Mouse (Mus musculus) kidney, postnatal 0 days (tissue): Measurements from ENCODE around the gene H1foo. TPM values are rescaled to one million over a fixed set of nuclear protein-coding genes. Genes with fewer than 3 reads are reported as not detected.

Experiments used
- ATAC-seq: fragments of 200-750 bp; cut with Nextera tagmentation; replicated peaks from 2 replicates; pipeline ENCODE4 v1.8.0; 2017; ENCODE audit warnings: low read depth, moderate number of reproducible peaks, moderate TSS enrichment, moderate library complexity; ENCODE audit not compliant: low FRiP score
- DNase-seq: peaks from one replicate; pipeline ENCODE4 v3.0.0-alpha.2; 2016; ENCODE audit warnings: low spot score
- H3K27ac ChIP-seq: fragments of 300-500 bp; sonication (generic); 2 replicates; pipeline ENCODE4 v1.5.1; 2014; ENCODE audit warnings: mild to moderate bottlenecking
- H3K27me3 ChIP-seq: fragments of 300-500 bp; sonication (generic); 2 replicates; pipeline ENCODE4 v1.6.1; 2014; ENCODE audit warnings: low read length, mixed read lengths; ENCODE audit not compliant: insufficient read depth
- H3K36me3 ChIP-seq: fragments of 300-500 bp; sonication (generic); 2 replicates; pipeline ENCODE4 v1.6.1; 2014; ENCODE audit warnings: low read length, mixed read lengths; ENCODE audit not compliant: insufficient read depth
- H3K4me1 ChIP-seq: fragments of 300-500 bp; sonication (generic); replicated peaks from 2 replicates; pipeline ENCODE4 v1.6.1; 2014; ENCODE audit warnings: antibody characterized with exemption, low read length, mixed read lengths; ENCODE audit not compliant: insufficient read depth
- H3K4me2 ChIP-seq: fragments of 300-500 bp; sonication (generic); 2 replicates; pipeline ENCODE4 v1.6.1; 2014; ENCODE audit warnings: mild to moderate bottlenecking, low read length, moderate library complexity, mixed read lengths
- H3K4me3 ChIP-seq: fragments of 300-500 bp; sonication (generic); replicated peaks from 2 replicates; pipeline ENCODE4 v1.5.1; 2014; ENCODE audit warnings: low read depth, low read length
- H3K9ac ChIP-seq: fragments of 300-500 bp; sonication (generic); 2 replicates; pipeline ENCODE4 v1.6.1; 2014; ENCODE audit warnings: low read depth, low read length
- H3K9me3 ChIP-seq: fragments of 300-500 bp; sonication (generic); replicated peaks from 2 replicates; pipeline ENCODE4 v1.6.1; 2016; ENCODE audit warnings: low read length, inconsistent platforms, mixed read lengths
- CTCF ChIP-seq: IDR thresholded peaks from 2 replicates; pipeline ENCODE4 v1.5.1; 2016; ENCODE audit warnings: antibody characterized with exemption, low read depth, mild to moderate bottlenecking, moderate library complexity
- WGBS: fragments of 180-500 bp; shearing (Covaris S2); extraction: QIAGEN DNeasy Blood & Tissue Kit; methylation state at CpG from one replicate; pipeline ENCODE4 v1.1.7; 2014; 5-methylcytosine and 5-hydroxymethylcytosine counted together
- polyA plus RNA-seq: library from polyadenylated mRNA; unstranded; fragments of >200 nt; fragmentation: Nextera tagmentation; extraction: Ambion mirVana; gene quantifications from 2 replicates; pipeline ENCODE4 v1.2.1, GENCODE M21; 2015

Gene H1foo
- not detected in 2 replicates for polyA plus RNA-seq

DNA sequence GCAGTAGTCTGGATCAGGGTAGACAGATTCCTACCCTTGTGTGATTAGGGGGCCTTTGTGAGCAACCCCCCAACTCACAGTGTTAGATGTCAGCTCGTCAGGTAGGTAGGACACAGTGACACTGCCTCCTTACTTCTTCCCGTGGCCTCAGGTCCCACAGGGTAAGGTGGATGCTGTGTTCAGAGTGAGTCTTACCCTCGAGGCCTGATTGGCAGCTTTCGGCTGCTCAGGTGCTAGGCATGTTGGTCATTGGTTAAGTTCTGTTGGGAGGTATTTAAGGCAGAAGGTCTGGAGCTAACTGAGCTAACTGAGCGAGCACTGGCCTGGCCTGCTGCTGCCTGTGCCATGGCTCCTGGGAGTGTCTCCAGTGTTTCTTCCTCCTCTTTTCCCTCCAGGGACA is at the start of gene H1foo:
H1foo (plus strand) TSS at position 301 of the 400 bp plus-strand sequence.
- Histone ChIP-seq H3K9ac (no peak within 1 kb of the TSS), H3K9me3 (no peaks in the 10 kb centered on the region), H3K27me3 (no peaks in the 10 kb centered on the region), H3K4me3 (no peak within 1 kb of the TSS), H3K4me2 (no peak within 1 kb of the TSS), H3K36me3 (no peaks in the 10 kb centered on the region), H3K4me1 (no peaks in the 10 kb centered on the region), H3K27ac (no peak within 1 kb of the TSS)
- no peak for ATAC-seq
- DNase-seq, result no peak
- 87% methylated on average over 5 of the region's 5 CpGs for WGBS
- no peak for TF ChIP-seq CTCF

DNA sequence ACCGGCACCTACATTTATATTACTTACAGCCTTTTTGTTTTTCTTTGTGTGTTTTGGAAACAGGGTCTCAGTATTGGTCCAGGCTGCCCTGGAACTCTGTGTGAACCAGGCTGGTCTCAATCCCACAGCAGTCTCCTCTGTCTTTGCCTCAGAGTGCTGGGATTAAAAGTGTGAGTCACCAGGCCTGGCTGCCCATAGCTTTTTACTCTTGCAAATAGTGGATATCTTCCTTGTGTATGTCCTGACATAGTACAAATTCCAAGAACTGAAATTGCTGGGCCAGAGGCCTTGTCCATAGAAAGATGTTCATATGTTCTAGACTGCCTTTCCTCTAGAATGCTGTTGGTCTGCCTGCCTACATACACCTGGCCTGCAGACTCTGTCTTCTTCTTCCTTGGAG is 48.4 kb upstream of the H1foo start:
- Histone ChIP-seq H3K4me1 (peaks cover 2% of the 10 kb centered on the region; the same call in 1 of the 2 replicates), H3K27ac (no peak overlapping the region), H3K27me3 (no peaks in the 10 kb centered on the region), H3K9me3 (no peaks in the 10 kb centered on the region), H3K4me2 (no peak overlapping the region), H3K4me3 (no peak overlapping the region), H3K9ac (no peak overlapping the region), H3K36me3 (peaks cover 24% of the 10 kb centered on the region; the same call in 1 of the 2 replicates)
- 78% methylated on average over 1 of the region's 1 CpGs for WGBS
- DNase-seq, result no peak
- TF ChIP-seq CTCF, result no peak
- ATAC-seq, result no peak

DNA sequence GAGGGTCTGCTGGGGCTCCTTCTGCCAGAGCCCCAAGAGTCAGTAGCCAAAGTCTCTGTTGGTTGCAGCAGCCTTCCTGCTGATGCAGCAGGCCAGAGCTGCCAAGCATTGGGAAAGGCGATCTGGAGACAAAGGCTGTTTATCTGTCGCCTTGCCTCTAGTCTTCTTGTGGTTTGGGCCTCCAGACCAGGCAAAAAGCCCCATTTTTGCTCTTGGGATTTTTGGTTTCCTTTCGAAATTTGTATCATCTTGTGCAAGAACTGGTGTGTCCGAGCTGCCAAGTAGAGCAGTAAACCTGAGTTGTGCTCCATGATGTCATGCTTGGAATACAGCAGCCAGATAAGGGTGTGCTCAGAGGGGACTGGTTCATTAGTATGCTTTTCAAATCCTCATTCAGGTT is 47.6 kb upstream of the H1foo start:
- H3K36me3 ChIP-seq, result peaks cover 24% of the 10 kb centered on the region; the same call in 1 of the 2 replicates
- H3K9ac ChIP-seq, result no peak overlapping the region
- no peak for TF ChIP-seq CTCF
- no peak overlapping the region for H3K27ac ChIP-seq
- DNase-seq (no peak), ATAC-seq (no peak)
- no peaks in the 10 kb centered on the region for H3K9me3 ChIP-seq
- H3K27me3 ChIP-seq, result no peaks in the 10 kb centered on the region
- H3K4me2 ChIP-seq, result no peak overlapping the region
- no peak overlapping the region for H3K4me3 ChIP-seq
- WGBS, result 77% methylated on average over 4 of the region's 4 CpGs
- peaks cover 5% of the 10 kb centered on the region; the same call in 1 of the 2 replicates for H3K4me1 ChIP-seq

DNA sequence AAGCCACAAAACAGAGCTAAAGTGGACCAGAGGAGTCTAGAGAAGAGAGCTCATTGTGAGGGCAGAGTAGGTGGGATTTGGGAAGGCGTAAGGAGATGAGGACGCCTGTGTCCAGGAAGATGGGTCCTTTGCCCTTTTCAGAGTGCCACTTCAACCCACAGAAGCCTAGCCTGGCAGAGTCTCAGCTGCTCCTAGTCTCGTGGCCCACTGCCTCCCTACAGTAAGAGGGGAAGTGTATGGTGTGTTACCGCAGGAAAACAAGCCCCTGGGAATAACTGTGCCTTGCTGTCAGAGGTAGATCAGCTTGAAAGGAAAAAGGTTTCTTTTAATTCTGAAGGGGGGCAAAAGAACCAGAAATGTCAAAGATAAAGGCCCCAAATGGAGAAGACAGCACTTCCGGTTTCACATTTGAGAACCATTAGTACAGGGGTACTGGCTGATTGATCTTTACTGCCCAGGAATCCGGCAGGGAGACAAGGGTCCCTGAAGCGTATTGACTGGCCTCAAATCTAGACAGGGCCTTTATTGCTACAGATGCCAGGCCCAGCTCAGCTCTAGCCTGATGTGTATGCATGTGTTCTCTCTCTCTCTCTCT is 46.7 kb upstream of the H1foo start:
- Histone ChIP-seq H3K4me1 (peaks cover 5% of the 10 kb centered on the region; the same call in 1 of the 2 replicates), H3K27me3 (no peaks in the 10 kb centered on the region), H3K27ac (no peak overlapping the region), H3K36me3 (peaks cover 29% of the 10 kb centered on the region), H3K9ac (no peak overlapping the region), H3K4me2 (no peak overlapping the region), H3K4me3 (no peak overlapping the region), H3K9me3 (no peaks in the 10 kb centered on the region)
- TF ChIP-seq CTCF, result no peak
- DNase-seq, result no peak
- ATAC-seq, result no peak
- 76% methylated on average over 7 of the region's 7 CpGs for WGBS

DNA sequence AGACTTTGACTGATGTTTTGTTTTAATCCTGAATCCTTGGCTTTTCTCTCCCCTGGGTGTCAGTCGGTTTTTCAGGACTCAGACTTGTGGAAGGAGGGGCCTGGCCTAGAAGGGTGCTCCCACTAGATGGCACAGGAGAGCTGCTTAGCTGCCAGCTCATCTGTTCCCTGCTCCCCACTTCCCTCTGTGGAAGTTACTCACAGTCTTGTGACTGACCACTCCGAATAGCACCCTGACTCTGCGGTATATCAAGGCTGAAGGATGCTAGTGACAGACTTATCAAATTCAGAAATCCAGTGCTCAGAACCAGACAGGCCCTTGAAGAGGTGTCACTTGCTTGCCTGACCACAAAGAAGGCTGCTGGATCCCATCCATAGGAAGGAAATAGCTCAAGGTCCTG is 43.7 kb upstream of the H1foo start:
- no peak overlapping the region for H3K9ac ChIP-seq
- peaks cover 5% of the 10 kb centered on the region; the same call in 1 of the 2 replicates for H3K4me1 ChIP-seq
- H3K4me2 ChIP-seq, result no peak overlapping the region
- H3K4me3 ChIP-seq, result no peak overlapping the region
- H3K27ac ChIP-seq, result peak overlapping the region; percentile 58
- H3K9me3 ChIP-seq, result no peaks in the 10 kb centered on the region
- WGBS, result 14% methylated on average over 3 of the region's 3 CpGs
- H3K27me3 ChIP-seq, result no peaks in the 10 kb centered on the region
- peak; percentile 90 for DNase-seq
- TF ChIP-seq CTCF, result peak; percentile 91
- peaks cover 23% of the 10 kb centered on the region for H3K36me3 ChIP-seq
- ATAC-seq, result no peak; the same call in 1 of the 2 replicates

DNA sequence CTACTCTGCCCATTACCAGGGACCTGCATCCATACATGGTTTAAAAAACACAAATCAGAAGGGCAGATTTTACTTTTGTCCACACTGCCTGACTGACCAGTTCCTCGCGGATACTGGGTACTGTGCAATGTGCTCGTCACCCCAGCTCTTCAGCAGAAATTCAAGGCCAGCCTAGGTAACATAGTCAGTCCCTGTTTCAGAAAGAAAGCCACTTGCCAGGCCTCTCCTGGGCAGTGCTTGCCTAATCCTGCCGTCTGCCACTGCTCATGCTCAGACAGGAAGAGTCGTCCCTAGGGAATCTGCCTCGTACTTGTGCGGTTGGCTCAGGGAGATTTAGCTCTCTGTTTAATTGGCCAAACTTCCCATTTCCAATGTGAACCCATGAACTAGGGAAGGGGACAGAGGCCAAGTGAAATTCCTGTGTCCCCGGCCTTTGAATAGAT is 43.2 kb upstream of the H1foo start:
- H3K36me3 ChIP-seq, result peaks cover 23% of the 10 kb centered on the region
- H3K4me1 ChIP-seq, result peaks cover 5% of the 10 kb centered on the region; the same call in 1 of the 2 replicates
- no peak overlapping the region for H3K4me3 ChIP-seq
- no peak for TF ChIP-seq CTCF
- DNase-seq, result peak; percentile 82
- peak overlapping the region; percentile 58 for H3K27ac ChIP-seq
- H3K4me2 ChIP-seq, result no peak overlapping the region
- no peaks in the 10 kb centered on the region for H3K27me3 ChIP-seq
- no peak overlapping the region for H3K9ac ChIP-seq
- no peaks in the 10 kb centered on the region for H3K9me3 ChIP-seq
- WGBS, result 70% methylated on average over 8 of the region's 8 CpGs
- ATAC-seq, result no peak

DNA sequence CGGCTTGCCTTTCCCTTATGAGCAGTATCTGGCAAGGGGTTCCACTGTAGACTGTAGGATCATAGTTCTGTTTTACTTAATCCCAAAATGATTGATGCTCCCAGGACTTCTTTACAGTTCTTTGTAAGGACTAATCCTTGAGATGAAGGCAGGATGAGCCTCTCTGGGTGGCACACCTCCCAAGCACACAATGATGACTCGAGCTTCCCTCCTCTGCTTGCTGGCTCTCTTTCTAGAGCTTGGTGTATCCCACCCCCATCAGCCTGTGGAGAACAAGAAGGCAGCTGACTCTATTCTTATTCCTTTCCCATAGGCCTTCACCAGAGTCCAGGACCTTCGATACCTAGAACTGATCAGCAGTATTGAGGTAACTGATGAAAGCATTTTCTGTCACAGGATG is 42.2 kb upstream of the H1foo start:
- Histone ChIP-seq H3K9ac (no peak overlapping the region), H3K36me3 (peaks cover 20% of the 10 kb centered on the region), H3K27me3 (no peaks in the 10 kb centered on the region), H3K27ac (no peak overlapping the region), H3K4me3 (no peak overlapping the region), H3K4me2 (no peak overlapping the region), H3K4me1 (peaks cover 5% of the 10 kb centered on the region; the same call in 1 of the 2 replicates), H3K9me3 (no peaks in the 10 kb centered on the region)
- no peak for DNase-seq
- 84% methylated on average over 3 of the region's 3 CpGs for WGBS
- ATAC-seq, result no peak
- no peak for TF ChIP-seq CTCF
